Mouse (Mus musculus) forebrain, embryonic 10.5 days (tissue): ENCODE measurements around the gene Trak1. TPM values are rescaled to one million over a fixed set of nuclear protein-coding genes. Genes with fewer than 3 reads are reported as not detected.

Experiments
- DNase-seq: peaks from one replicate; pipeline ENCODE4 v3.0.0-alpha.2; 2017; ENCODE audit warnings: low spot score; ENCODE audit errors: extremely low spot score
- H3K27ac ChIP-seq: fragments of 300-500 bp; sonication (generic); 2 replicates; pipeline ENCODE4 v1.5.1; 2016; ENCODE audit warnings: mild to moderate bottlenecking
- H3K27me3 ChIP-seq: fragments of 300-500 bp; sonication (generic); 2 replicates; pipeline ENCODE4 v1.6.1; 2016; ENCODE audit warnings: mild to moderate bottlenecking; ENCODE audit not compliant: poor library complexity, severe bottlenecking
- H3K36me3 ChIP-seq: fragments of 300-500 bp; sonication (generic); replicated peaks from 2 replicates; pipeline ENCODE4 v1.6.1; 2016; ENCODE audit warnings: mild to moderate bottlenecking, moderate library complexity
- H3K4me1 ChIP-seq: fragments of 300-500 bp; sonication (generic); 2 replicates; pipeline ENCODE4 v1.6.1; 2016
- H3K4me3 ChIP-seq: fragments of 300-500 bp; sonication (generic); 2 replicates; pipeline ENCODE4 v1.5.1; 2016; ENCODE audit warnings: mild to moderate bottlenecking, moderate library complexity
- H3K9me3 ChIP-seq: fragments of 300-500 bp; sonication (generic); 2 replicates; pipeline ENCODE4 v1.6.1; 2016; ENCODE audit warnings: mild to moderate bottlenecking, moderate library complexity
- WGBS: fragments of 180-500 bp; shearing (Covaris S2); methylation state at CpG from one replicate; pipeline ENCODE4 v1.1.7; 2016; 5-methylcytosine and 5-hydroxymethylcytosine counted together
- polyA plus RNA-seq: library from polyadenylated mRNA; unstranded; fragments of >200 nt; fragmentation: Nextera tagmentation; extraction: Ambion mirVana; gene quantifications from 2 replicates; pipeline ENCODE4 v1.2.1, GENCODE M21; 2016

Gene Trak1
- polyA plus RNA-seq, 1 experiment from 2014 or later, result 27.4 TPM

GRCm38 (mm10) chr9:121279216-121279615, 18.1 kb upstream of the Trak1 start:
- no peaks in the 10 kb centered on the region for H3K27me3 ChIP-seq
- no peak overlapping the region for H3K4me3 ChIP-seq
- no peak for DNase-seq
- H3K4me1 ChIP-seq, result peaks cover 22% of the 10 kb centered on the region
- H3K9me3 ChIP-seq, result peaks cover 21% of the 10 kb centered on the region
- WGBS, result 84% methylated on average over 5 of the region's 5 CpGs
- no peak overlapping the region for H3K27ac ChIP-seq
- peaks cover 37% of the 10 kb centered on the region for H3K36me3 ChIP-seq

GRCm38 (mm10) chr9:121281891-121282290, 15.4 kb upstream of the Trak1 start:
- peaks cover 28% of the 10 kb centered on the region for H3K4me1 ChIP-seq
- peaks cover 37% of the 10 kb centered on the region for H3K36me3 ChIP-seq
- H3K27ac ChIP-seq, result no peak overlapping the region
- no peak for DNase-seq
- peaks cover 24% of the 10 kb centered on the region for H3K9me3 ChIP-seq
- 82% methylated on average over 6 of the region's 6 CpGs for WGBS
- H3K4me3 ChIP-seq, result no peak overlapping the region
- no peaks in the 10 kb centered on the region for H3K27me3 ChIP-seq

GRCm38 (mm10) chr9:121283620-121284185, 13.6 kb upstream of the Trak1 start:
- no peaks in the 10 kb centered on the region for H3K27me3 ChIP-seq
- 95% methylated on average over 6 of the region's 6 CpGs for WGBS

DNA sequence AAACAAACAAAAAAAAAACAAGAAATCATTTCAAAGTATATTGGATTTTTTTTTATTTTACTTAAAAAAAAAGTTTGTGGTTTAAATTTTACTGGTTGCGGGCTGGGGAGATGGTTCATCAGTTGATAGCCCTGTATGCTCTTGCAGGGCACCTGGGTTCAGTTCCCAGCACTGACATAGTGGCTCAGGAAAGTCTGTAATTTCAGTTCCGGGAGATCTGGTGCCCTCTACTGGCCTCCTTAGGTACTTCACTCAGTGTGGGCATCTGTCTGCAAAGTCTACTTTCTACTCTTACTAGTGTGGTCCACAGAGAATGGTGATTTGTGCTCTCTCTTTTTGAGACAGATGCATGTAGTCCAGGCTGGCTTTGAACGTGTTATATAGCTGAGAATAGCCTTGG, 12.9 kb upstream of the Trak1 start:
- Histone ChIP-seq H3K27ac (no peak overlapping the region), H3K36me3 (peaks cover 29% of the 10 kb centered on the region), H3K9me3 (peaks cover 26% of the 10 kb centered on the region), H3K27me3 (no peaks in the 10 kb centered on the region), H3K4me3 (no peak overlapping the region; the same call in 1 of the 2 replicates), H3K4me1 (peaks cover 14% of the 10 kb centered on the region)
- DNase-seq, result no peak
- 87% methylated on average over 3 of the region's 3 CpGs for WGBS

More at GRCm38 (mm10) chr9:121283620-121284185, 13.6 kb upstream of the Trak1 start:
- H3K36me3 ChIP-seq, result peaks cover 37% of the 10 kb centered on the region
- peaks cover 15% of the 10 kb centered on the region for H3K4me1 ChIP-seq
- no peak overlapping the region for H3K4me3 ChIP-seq
- no peak overlapping the region for H3K27ac ChIP-seq
- DNase-seq, result no peak
- H3K9me3 ChIP-seq, result peaks cover 24% of the 10 kb centered on the region

GRCm38 (mm10) chr9:121285341-121286324, 11.7 kb upstream of the Trak1 start:
- Histone ChIP-seq H3K4me3 (peak overlapping the region; percentile 57), H3K9me3 (peaks cover 34% of the 10 kb centered on the region), H3K27me3 (no peaks in the 10 kb centered on the region), H3K4me1 (peaks cover 14% of the 10 kb centered on the region), H3K27ac (peak overlapping the region; percentile 87), H3K36me3 (peaks cover 22% of the 10 kb centered on the region)
- DNase-seq, result peak; percentile 68
- WGBS, result 23% methylated on average over 29 of the region's 29 CpGs

DNA sequence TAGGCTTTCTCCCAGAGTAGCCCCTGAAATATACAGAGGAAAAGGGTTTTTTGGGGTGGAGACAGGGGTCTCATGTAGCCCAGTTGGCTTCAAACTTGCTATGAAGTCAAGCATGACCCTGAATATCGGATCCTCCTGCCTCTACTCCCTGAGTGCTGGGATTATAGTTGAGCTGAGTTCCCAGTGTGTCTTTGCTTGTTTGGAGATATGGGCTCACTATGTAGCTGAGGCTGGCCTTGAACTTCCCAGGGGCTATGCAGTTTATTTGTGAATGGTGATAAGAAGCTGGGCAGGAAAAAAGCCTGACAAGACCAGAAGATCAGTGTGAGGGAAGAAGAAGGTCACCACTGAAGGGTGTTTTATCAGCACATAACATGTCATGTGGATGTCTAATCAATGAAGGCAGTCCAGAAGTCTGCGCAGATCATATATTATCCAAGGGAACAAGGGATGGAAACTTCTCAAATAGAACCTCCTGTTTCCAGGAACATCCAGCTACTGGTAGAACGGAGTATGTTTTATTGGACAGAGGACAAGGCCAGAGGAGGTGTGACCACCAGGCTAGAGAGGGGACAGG, 10.9 kb upstream of the Trak1 start:
- Histone ChIP-seq H3K9me3 (peaks cover 39% of the 10 kb centered on the region), H3K27ac (peak overlapping the region; percentile 87), H3K36me3 (peaks cover 18% of the 10 kb centered on the region), H3K27me3 (no peaks in the 10 kb centered on the region), H3K4me1 (peaks cover 14% of the 10 kb centered on the region), H3K4me3 (peak overlapping the region; percentile 57)
- no peak for DNase-seq
- 77% methylated on average over 3 of the region's 3 CpGs for WGBS

DNA sequence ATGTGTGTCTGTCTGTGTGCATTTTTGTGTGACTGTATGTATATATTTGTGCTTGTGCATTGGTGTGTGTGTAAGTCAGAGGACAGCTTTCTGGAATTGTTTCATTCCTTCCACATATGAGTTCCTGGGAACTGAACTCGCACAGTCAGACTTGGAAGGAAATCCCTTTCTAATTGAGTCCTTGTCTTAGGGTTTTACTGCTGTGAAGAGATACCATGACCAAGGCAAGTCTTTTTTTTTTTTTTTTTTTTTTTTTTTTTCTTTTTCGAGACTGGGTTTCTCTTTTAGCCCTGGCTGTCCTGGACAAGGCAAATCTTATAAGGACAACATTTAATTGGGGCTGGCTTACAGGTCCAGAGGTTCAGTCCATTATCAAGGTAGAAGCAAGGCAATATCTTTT, 6.0 kb upstream of the Trak1 start:
- no peak for DNase-seq
- WGBS, result 76% methylated on average over 2 of the region's 2 CpGs
- peaks cover 2% of the 10 kb centered on the region for H3K4me1 ChIP-seq
- H3K9me3 ChIP-seq, result peaks cover 19% of the 10 kb centered on the region
- H3K27ac ChIP-seq, result no peak overlapping the region
- H3K36me3 ChIP-seq, result no peaks in the 10 kb centered on the region
- no peak overlapping the region for H3K4me3 ChIP-seq
- H3K27me3 ChIP-seq, result peaks cover 26% of the 10 kb centered on the region

DNA sequence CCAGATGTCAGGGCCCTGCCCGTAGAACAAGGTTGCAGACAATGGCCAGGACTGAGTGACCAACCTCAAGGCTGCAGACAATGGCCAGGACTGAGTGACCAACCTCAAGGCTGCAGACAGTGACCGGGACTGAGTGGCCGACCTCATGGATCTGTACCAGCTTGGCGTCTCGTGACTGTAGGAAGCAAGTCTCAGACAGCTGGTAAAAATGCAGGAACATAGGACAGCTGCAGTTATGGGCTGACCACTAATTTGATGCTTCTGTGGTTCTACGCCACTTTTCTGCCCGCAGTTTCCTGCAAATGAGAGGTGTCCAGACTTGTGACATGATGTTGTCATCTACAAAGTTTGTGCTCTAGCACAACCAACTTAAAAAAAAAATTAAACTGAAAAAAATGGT, 4.1 kb upstream of the Trak1 start:
- H3K9me3 ChIP-seq, result peaks cover 19% of the 10 kb centered on the region
- H3K27ac ChIP-seq, result no peak overlapping the region
- 86% methylated on average over 7 of the region's 7 CpGs for WGBS
- no peak overlapping the region for H3K4me3 ChIP-seq
- H3K36me3 ChIP-seq, result no peaks in the 10 kb centered on the region
- peaks cover 14% of the 10 kb centered on the region for H3K4me1 ChIP-seq
- peaks cover 35% of the 10 kb centered on the region for H3K27me3 ChIP-seq
- no peak for DNase-seq

GRCm38 (mm10) chr9:121295221-121295620, 2.1 kb upstream of the Trak1 start:
- Histone ChIP-seq H3K27ac (no peak overlapping the region), H3K27me3 (peaks cover 39% of the 10 kb centered on the region), H3K4me1 (peaks cover 34% of the 10 kb centered on the region), H3K36me3 (no peaks in the 10 kb centered on the region), H3K9me3 (peaks cover 12% of the 10 kb centered on the region; the same call in 1 of the 2 replicates), H3K4me3 (no peak overlapping the region)
- 86% methylated on average over 7 of the region's 7 CpGs for WGBS
- no peak for DNase-seq

- peak overlapping the region; percentile 98 for H3K27ac ChIP-seq
- peak overlapping the region; percentile 96 for H3K4me3 ChIP-seq
- WGBS, result 4% methylated on average over 7 of the region's 7 CpGs
- no peaks in the 10 kb centered on the region for H3K9me3 ChIP-seq
- H3K4me1 ChIP-seq, result peaks cover 62% of the 10 kb centered on the region
- H3K36me3 ChIP-seq, result peaks cover 11% of the 10 kb centered on the region; the same call in 1 of the 2 replicates
- no peak for DNase-seq
- H3K27me3 ChIP-seq, result peaks cover 39% of the 10 kb centered on the region
These were observed 730 bp downstream of the Trak1 start for GRCm38 (mm10) chr9:121298065-121298398.

GRCm38 (mm10) chr9:121298411-121299091, 1.2 kb downstream of the Trak1 start:
- DNase-seq, result no peak
- Histone ChIP-seq H3K27ac (peak overlapping the region; percentile 98), H3K27me3 (peaks cover 39% of the 10 kb centered on the region), H3K4me3 (peak overlapping the region; percentile 96), H3K4me1 (peaks cover 68% of the 10 kb centered on the region), H3K9me3 (no peaks in the 10 kb centered on the region), H3K36me3 (peaks cover 11% of the 10 kb centered on the region; the same call in 1 of the 2 replicates)
- WGBS, result 44% methylated on average over 15 of the region's 15 CpGs

DNA sequence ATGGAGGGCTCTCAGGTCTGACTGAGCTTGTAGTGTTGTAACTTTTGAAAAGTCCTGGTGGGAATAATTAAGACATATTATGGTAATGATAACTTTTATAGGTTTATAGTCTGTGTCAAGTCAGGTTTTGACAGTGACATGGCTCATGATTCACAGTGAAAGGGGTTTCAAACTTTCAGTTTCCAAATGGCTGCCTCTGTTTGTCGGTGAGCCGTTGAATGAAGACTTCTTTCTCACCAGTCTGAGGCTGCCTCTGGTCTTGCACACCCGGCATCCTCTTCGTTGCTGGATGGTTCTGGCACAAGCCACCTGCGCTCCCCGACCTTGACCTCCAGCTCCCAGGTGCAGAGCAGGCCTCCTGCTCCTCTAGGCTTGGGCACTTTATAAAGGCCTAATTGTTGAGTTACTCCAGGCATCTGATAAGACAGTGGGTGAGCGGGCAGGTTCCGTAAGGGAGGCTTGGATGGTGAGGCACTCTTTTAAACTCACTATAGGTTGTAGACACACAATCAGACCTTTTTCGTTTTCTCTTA, 2.0 kb downstream of the Trak1 start:
- peak overlapping the region; percentile 98 for H3K27ac ChIP-seq
- H3K27me3 ChIP-seq, result peaks cover 33% of the 10 kb centered on the region
- no peak for DNase-seq
- peaks cover 75% of the 10 kb centered on the region for H3K4me1 ChIP-seq
- peak overlapping the region; percentile 96 for H3K4me3 ChIP-seq
- H3K9me3 ChIP-seq, result no peaks in the 10 kb centered on the region
- WGBS, result 61% methylated on average over 9 of the region's 9 CpGs
- H3K36me3 ChIP-seq, result peaks cover 11% of the 10 kb centered on the region; the same call in 1 of the 2 replicates
